Mouse (Mus musculus): Measurements from ENCODE around the gene Dcun1d5.

DNA sequence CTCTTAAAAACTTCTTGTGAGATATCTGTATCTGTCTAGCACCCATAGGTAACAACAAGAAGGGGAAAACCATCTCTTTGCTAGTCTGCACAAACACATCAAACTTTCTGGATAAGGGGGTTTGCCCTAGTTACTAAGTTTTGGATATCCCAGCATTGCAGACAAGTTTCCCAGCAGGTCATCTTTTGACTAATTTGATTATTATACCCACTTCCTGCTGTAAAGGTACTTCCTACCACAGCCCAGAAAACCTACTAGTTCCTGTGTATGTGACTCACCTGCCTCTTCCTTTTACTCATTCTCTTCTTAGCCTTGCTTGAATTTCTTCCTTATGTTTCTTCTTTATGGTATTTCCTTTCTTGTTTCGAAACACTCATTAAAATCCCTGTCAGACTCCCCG, 55.6 kb downstream of the Dcun1d5 start:
- TF ChIP-seq CTCF (IDR thresholded peaks at IDR 0.05; ENCODE audit: borderline replicate concordance, extremely low read depth, insufficient read depth, insufficient read length) = no peak
- no peak for TF ChIP-seq POLR2A (IDR thresholded peaks at IDR 0.05; ENCODE audit: borderline replicate concordance, extremely low read depth, insufficient read depth, insufficient read length, poor library complexity, severe bottlenecking)

Measured in brain, embryonic 14.5 days (tissue).